Mouse (Mus musculus) stomach, postnatal 0 days (tissue): ENCODE data around the gene Fosl2.

Source experiments
- CTCF ChIP-seq: IDR thresholded peaks from 2 replicates; pipeline ENCODE4 v1.5.1; 2016; ENCODE audit warnings: antibody characterized with exemption, low read depth, mild to moderate bottlenecking, moderate library complexity
- EP300 ChIP-seq: optimal IDR thresholded peaks from 2 replicates; pipeline ENCODE3; 2016; ENCODE audit warnings: antibody characterized with exemption

DNA sequence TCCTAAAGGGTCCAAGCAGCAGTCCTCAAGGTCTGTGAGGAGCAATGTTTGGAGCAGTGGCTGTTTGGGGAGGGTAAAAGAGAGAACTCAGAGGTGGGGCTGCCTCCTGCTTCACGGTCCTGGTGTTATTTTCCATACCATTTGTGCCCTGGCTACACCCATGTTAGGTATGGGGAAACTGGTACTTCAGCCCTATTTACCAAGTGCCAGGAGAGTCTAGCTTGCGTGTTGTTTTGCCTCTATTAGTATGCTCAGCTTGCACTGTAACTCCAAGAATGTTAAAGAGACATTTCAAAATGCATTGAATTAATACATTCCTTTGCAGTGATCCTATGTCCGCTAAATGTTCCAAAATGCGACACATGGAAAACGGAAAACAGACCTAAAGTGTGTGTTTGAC lies 55.7 kb downstream of the Fosl2 start:
- TF ChIP-seq CTCF, result no peak
- TF ChIP-seq EP300, result no peak
